Mouse (Mus musculus) gastrocnemius, postnatal 14 days (tissue): ENCODE results near the gene Gjb1. TPM values are rescaled to one million over a fixed set of nuclear protein-coding genes. Genes with fewer than 3 reads are reported as not detected.
"Not testable (repeated sequence)": the region's sequence is repeated elsewhere in the genome, so short reads cannot be mapped to it uniquely, and the experiment has no call there.

Experiments used
- DNase-seq: peaks from one replicate; pipeline ENCODE4 v3.0.0; 2021; ENCODE audit warnings: mixed read lengths
- intact Hi-C: fragments of 180-260 bp; cut with DNase I; formaldehyde crosslinking; loops from one replicate; pipeline ENCODE4 v1.15.1; 2025; ENCODE audit warnings: low total_unique reads
- long read RNA-seq, 2 experiments: library from polyadenylated mRNA; stranded (forward); transcript quantifications; one replicate each; pipeline ENCODE4 v2.0.0; 2021
- total RNA-seq, 2 experiments: library from RNA; stranded (reverse); gene quantifications; 2 replicates each; pipeline ENCODE4 v1.2.3; 2021

Gjb1 gene
- total RNA-seq, result 1 to 10 TPM in 1 of 2 experiments, under 1 TPM in 1; 0.38 to 2.5 TPM
- long read RNA-seq, experiment 1, partial matches to known transcripts, result 0 of 1 reads
- long read RNA-seq, experiment 1, other reads (novel, unspliced or antisense), result 0 of 1 reads
- long read RNA-seq, experiment 2, partial matches to known transcripts, result 1 of 3 reads
- long read RNA-seq, experiment 2, other reads (novel, unspliced or antisense), result 0 of 3 reads

GRCm38 (mm10) chrX:101376190-101376968 is at the start of gene Gjb1:
TSS of gene Gjb1 (plus strand) at chrX:101376378.
- no peak for DNase-seq
- intact Hi-C loops, result no loop called here

GRCm38 (mm10) chrX:101329372-101330028 is 46.7 kb upstream of the Gjb1 start:
- intact Hi-C loops, result no loop called here
- peak; percentile 21 for DNase-seq

GRCm38 (mm10) chrX:101332031-101332374 is 44.2 kb upstream of the Gjb1 start:
- intact Hi-C loops, result no loop called here
- DNase-seq, result no peak

- peak; percentile 87 for DNase-seq
- intact Hi-C loops, result no loop called here
These were observed 43.6 kb upstream of the Gjb1 start for GRCm38 (mm10) chrX:101332375-101333211.

- no peak for DNase-seq
These were observed 41.6 kb upstream of the Gjb1 start for GRCm38 (mm10) chrX:101334606-101335005.

GRCm38 (mm10) chrX:101338666-101339065 is 37.5 kb upstream of the Gjb1 start:
- DNase-seq, result no peak
- intact Hi-C loops, result no loop called here

More at GRCm38 (mm10) chrX:101334606-101335005, 41.6 kb upstream of the Gjb1 start:
- intact Hi-C loops, result no loop called here

- DNase-seq, intact Hi-C loops: not testable (repeated sequence)
These were observed 33.3 kb upstream of the Gjb1 start for GRCm38 (mm10) chrX:101342837-101343236.

- DNase-seq, result no peak
- intact Hi-C loops, result no loop called here
These were observed 30.7 kb upstream of the Gjb1 start for GRCm38 (mm10) chrX:101345456-101345855.

- intact Hi-C loops, result no loop called here
- DNase-seq, result no peak
These were observed 29.7 kb upstream of the Gjb1 start for GRCm38 (mm10) chrX:101346475-101346874.

- intact Hi-C loops, result no loop called here
- no peak for DNase-seq
These were observed 25.0 kb upstream of the Gjb1 start for GRCm38 (mm10) chrX:101351188-101351587.

- DNase-seq, intact Hi-C loops: not testable (repeated sequence)
These were observed 17.3 kb upstream of the Gjb1 start for GRCm38 (mm10) chrX:101358902-101359301.

- no peak for DNase-seq
These were observed 7.2 kb upstream of the Gjb1 start for GRCm38 (mm10) chrX:101369001-101369400.

GRCm38 (mm10) chrX:101370573-101370972 is 5.6 kb upstream of the Gjb1 start:
- DNase-seq, result no peak
- intact Hi-C loops, result no loop called here

More at GRCm38 (mm10) chrX:101369001-101369400, 7.2 kb upstream of the Gjb1 start:
- intact Hi-C loops, result no loop called here

- DNase-seq, result no peak
- intact Hi-C loops, result no loop called here
These were observed 3.2 kb upstream of the Gjb1 start for GRCm38 (mm10) chrX:101372946-101373345.

GRCm38 (mm10) chrX:101377076-101377475 is 898 bp downstream of the Gjb1 start:
- intact Hi-C loops, result no loop called here
- no peak for DNase-seq

- DNase-seq, result no peak
- intact Hi-C loops, result no loop called here
These were observed 3.6 kb downstream of the Gjb1 start for GRCm38 (mm10) chrX:101379744-101380143.

- DNase-seq, result no peak
- intact Hi-C loops, result no loop called here
These were observed 7.3 kb downstream of the Gjb1 start for GRCm38 (mm10) chrX:101383455-101383854.

GRCm38 (mm10) chrX:101384439-101385137 is 8.4 kb downstream of the Gjb1 start:
- no peak for DNase-seq
- intact Hi-C loops, result no loop called here

GRCm38 (mm10) chrX:101386222-101386621 is 10.0 kb downstream of the Gjb1 start:
- intact Hi-C loops, result no loop called here
- DNase-seq, result no peak
